Mouse (Mus musculus) intestine, postnatal 0 days (tissue): ENCODE results near the gene Zfp385b. TPM values are rescaled to one million over a fixed set of nuclear protein-coding genes. Genes with fewer than 3 reads are reported as not detected.

ENCODE experiments used
- ATAC-seq: fragments of 200-750 bp; cut with Nextera tagmentation; 2 replicates; pipeline ENCODE4 v1.8.0; 2017; ENCODE audit warnings: mild to moderate bottlenecking, moderate TSS enrichment, moderate library complexity
- H3K27ac ChIP-seq: fragments of 300-500 bp; sonication (generic); 2 replicates; pipeline ENCODE4 v1.5.1; 2014; ENCODE audit warnings: mild to moderate bottlenecking, low read depth, low read length, moderate library complexity
- H3K27me3 ChIP-seq: fragments of 300-500 bp; sonication (generic); replicated peaks from 2 replicates; pipeline ENCODE4 v1.6.1; 2014; ENCODE audit warnings: low read length, mixed read lengths; ENCODE audit not compliant: control insufficient read depth, insufficient read depth
- H3K36me3 ChIP-seq: fragments of 300-500 bp; sonication (generic); 2 replicates; pipeline ENCODE4 v1.6.1; 2014; ENCODE audit warnings: mild to moderate bottlenecking, moderate library complexity; ENCODE audit not compliant: control insufficient read depth, insufficient read depth
- H3K4me1 ChIP-seq: fragments of 300-500 bp; sonication (generic); replicated peaks from 2 replicates; pipeline ENCODE4 v1.6.1; 2014; ENCODE audit warnings: antibody characterized with exemption, low read length, mixed read lengths; ENCODE audit not compliant: control insufficient read depth, insufficient read depth
- H3K4me2 ChIP-seq: fragments of 300-500 bp; sonication (generic); replicated peaks from 2 replicates; pipeline ENCODE4 v1.6.1; 2014; ENCODE audit warnings: low read depth, mild to moderate bottlenecking, moderate library complexity
- H3K4me3 ChIP-seq: fragments of 300-500 bp; sonication (generic); 2 replicates; pipeline ENCODE4 v1.5.1; 2014; ENCODE audit warnings: low read depth, low read length
- H3K9ac ChIP-seq: fragments of 300-500 bp; sonication (generic); 2 replicates; pipeline ENCODE4 v1.6.1; 2014; ENCODE audit warnings: mild to moderate bottlenecking, low read depth, low read length
- H3K9me3 ChIP-seq: fragments of 300-500 bp; sonication (generic); 2 replicates; pipeline ENCODE4 v1.6.1; 2016; ENCODE audit warnings: mixed run types; ENCODE audit not compliant: control insufficient read depth
- CTCF ChIP-seq: sonication (generic); IDR thresholded peaks from 2 replicates; pipeline ENCODE4 v1.5.1; 2016; ENCODE audit warnings: low read depth, mild to moderate bottlenecking, control low read depth, antibody characterized with exemption, moderate library complexity
- WGBS: fragments of 180-500 bp; shearing (Covaris S2); extraction: QIAGEN DNeasy Blood & Tissue Kit; methylation state at CpG from one replicate; pipeline ENCODE4 v1.1.7; 2014; 5-methylcytosine and 5-hydroxymethylcytosine counted together
- polyA plus RNA-seq: library from polyadenylated mRNA; unstranded; fragments of >200 nt; fragmentation: Nextera tagmentation; extraction: Ambion mirVana; gene quantifications from 2 replicates; pipeline ENCODE4 v1.2.1, GENCODE M21; 2015

Gene Zfp385b
- polyA plus RNA-seq, 1 experiment from 2014 or later = 14.3 TPM

- TF ChIP-seq CTCF = no peak
- Histone ChIP-seq H3K27ac (no peak overlapping the region), H3K27me3 (no peaks in the 10 kb centered on the region), H3K4me1 (no peaks in the 10 kb centered on the region), H3K9ac (no peak overlapping the region), H3K36me3 (no peaks in the 10 kb centered on the region), H3K9me3 (no peaks in the 10 kb centered on the region), H3K4me2 (no peak overlapping the region), H3K4me3 (no peak overlapping the region)
- WGBS = 76% methylated on average over 15 of the region's 15 CpGs
- ATAC-seq = no peak
Measured at GRCm38 (mm10) chr2:77567528-77568435, 251.7 kb downstream of the Zfp385b start.

- peak; percentile 86 for ATAC-seq
- no peaks in the 10 kb centered on the region for H3K27me3 ChIP-seq
- WGBS = 25% methylated on average over 1 of the region's 1 CpGs
- H3K4me3 ChIP-seq = no peak overlapping the region
- H3K9ac ChIP-seq = no peak overlapping the region
- H3K9me3 ChIP-seq = no peaks in the 10 kb centered on the region
- H3K36me3 ChIP-seq = no peaks in the 10 kb centered on the region
- no peak for TF ChIP-seq CTCF
- no peaks in the 10 kb centered on the region for H3K4me1 ChIP-seq
- H3K4me2 ChIP-seq = no peak overlapping the region
- H3K27ac ChIP-seq = no peak overlapping the region
Measured at GRCm38 (mm10) chr2:77563706-77564105, 255.7 kb downstream of the Zfp385b start.

DNA sequence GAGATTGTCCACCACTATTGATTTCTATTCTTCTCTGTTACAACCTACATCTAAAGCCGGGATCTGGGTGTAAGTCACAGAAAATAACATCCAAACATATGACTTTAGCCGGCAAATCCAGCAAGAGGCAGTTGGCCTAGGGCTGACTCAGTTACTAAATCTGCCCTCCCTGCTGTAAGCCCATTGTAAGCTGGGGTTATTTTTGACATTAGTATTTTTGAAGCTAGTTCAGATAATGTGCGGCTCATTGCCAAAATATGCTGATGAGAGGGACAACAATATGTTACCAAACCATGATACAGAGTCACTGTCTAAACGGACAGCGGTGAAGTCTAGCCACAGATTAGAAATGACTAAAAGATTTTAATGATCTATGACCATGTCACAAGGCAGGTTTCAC, 257.5 kb downstream of the Zfp385b start:
- TF ChIP-seq CTCF = no peak
- H3K4me3 ChIP-seq = no peak overlapping the region
- H3K27ac ChIP-seq = no peak overlapping the region
- no peaks in the 10 kb centered on the region for H3K36me3 ChIP-seq
- WGBS = 86% methylated on average over 5 of the region's 5 CpGs
- no peak overlapping the region for H3K4me2 ChIP-seq
- no peaks in the 10 kb centered on the region for H3K9me3 ChIP-seq
- no peak for ATAC-seq
- no peaks in the 10 kb centered on the region for H3K4me1 ChIP-seq
- no peaks in the 10 kb centered on the region for H3K27me3 ChIP-seq
- no peak overlapping the region for H3K9ac ChIP-seq

GRCm38 (mm10) chr2:77556938-77557337, 262.5 kb downstream of the Zfp385b start:
- no peak overlapping the region for H3K4me2 ChIP-seq
- no peak for ATAC-seq
- no peak overlapping the region for H3K27ac ChIP-seq
- no peak overlapping the region for H3K9ac ChIP-seq
- no peaks in the 10 kb centered on the region for H3K9me3 ChIP-seq
- no peak for TF ChIP-seq CTCF
- H3K36me3 ChIP-seq = no peaks in the 10 kb centered on the region
- H3K4me1 ChIP-seq = no peaks in the 10 kb centered on the region
- H3K27me3 ChIP-seq = no peaks in the 10 kb centered on the region
- WGBS = 94% methylated on average over 4 of the region's 4 CpGs
- H3K4me3 ChIP-seq = no peak overlapping the region

DNA sequence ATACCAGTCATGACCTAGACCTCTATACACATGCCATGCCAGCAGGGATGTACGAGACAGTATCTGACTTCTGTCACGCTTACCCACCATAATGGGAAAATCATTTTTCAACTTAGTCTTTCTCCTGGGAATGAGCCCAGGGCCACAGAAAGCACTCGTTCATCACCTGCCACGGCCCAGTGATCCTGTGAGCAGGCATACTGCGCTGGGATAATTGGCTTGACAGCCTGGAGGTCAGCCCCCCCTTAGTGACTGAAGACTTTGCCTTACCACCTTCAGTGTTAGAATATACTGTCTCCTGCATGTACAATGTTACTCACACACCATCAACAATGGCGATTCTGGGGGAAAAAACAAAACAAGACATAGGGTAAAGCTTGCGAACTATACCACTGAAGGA, 263.5 kb downstream of the Zfp385b start:
- Histone ChIP-seq H3K27ac (no peak overlapping the region), H3K9ac (no peak overlapping the region), H3K4me2 (no peak overlapping the region), H3K9me3 (no peaks in the 10 kb centered on the region), H3K4me3 (no peak overlapping the region), H3K4me1 (no peaks in the 10 kb centered on the region), H3K36me3 (no peaks in the 10 kb centered on the region), H3K27me3 (no peaks in the 10 kb centered on the region)
- ATAC-seq = no peak
- 87% methylated on average over 7 of the region's 7 CpGs for WGBS
- TF ChIP-seq CTCF = no peak

- H3K36me3 ChIP-seq = no peaks in the 10 kb centered on the region
- ATAC-seq = no peak
- no peaks in the 10 kb centered on the region for H3K4me1 ChIP-seq
- no peaks in the 10 kb centered on the region for H3K27me3 ChIP-seq
- no peak overlapping the region for H3K4me3 ChIP-seq
- no peak overlapping the region for H3K4me2 ChIP-seq
- H3K9me3 ChIP-seq = no peaks in the 10 kb centered on the region
- 45% methylated on average over 8 of the region's 8 CpGs for WGBS
- no peak overlapping the region for H3K27ac ChIP-seq
- no peak for TF ChIP-seq CTCF
- H3K9ac ChIP-seq = no peak overlapping the region
Measured at GRCm38 (mm10) chr2:77552675-77553074, 266.8 kb downstream of the Zfp385b start.
